Mouse (Mus musculus) brain, embryonic 14.5 days (tissue): ENCODE results near the gene Lor.

Source experiments
- CTCF ChIP-seq: fragments of 200-500 bp; IDR thresholded peaks from 2 replicates; pipeline ENCODE4 v1.5.1; 2012; ENCODE audit warnings: inconsistent platforms, mild to moderate bottlenecking, moderate library complexity, borderline replicate concordance; ENCODE audit not compliant: insufficient read depth, insufficient read length; ENCODE audit errors: extremely low read depth
- POLR2A ChIP-seq: fragments of 200-500 bp; IDR thresholded peaks from 2 replicates; pipeline ENCODE4 v1.6.1; 2012; ENCODE audit warnings: mild to moderate bottlenecking, inconsistent platforms, borderline replicate concordance; ENCODE audit not compliant: poor library complexity, insufficient read depth, insufficient read length, severe bottlenecking; ENCODE audit errors: extremely low read depth

GRCm38 (mm10) chr3:92123847-92124246 is 40.9 kb upstream of the Lor start, which contains the start of gene Prr9:
- TF ChIP-seq CTCF (no peak), POLR2A (no peak)
